Mouse (Mus musculus): ENCODE data around the gene Bcl9l. TPM values are rescaled to one million over a fixed set of nuclear protein-coding genes. Genes with fewer than 3 reads are reported as not detected.

Bcl9l gene
- polyA plus RNA-seq, 1 experiment from 2014 or later: 17.3 TPM

DNA sequence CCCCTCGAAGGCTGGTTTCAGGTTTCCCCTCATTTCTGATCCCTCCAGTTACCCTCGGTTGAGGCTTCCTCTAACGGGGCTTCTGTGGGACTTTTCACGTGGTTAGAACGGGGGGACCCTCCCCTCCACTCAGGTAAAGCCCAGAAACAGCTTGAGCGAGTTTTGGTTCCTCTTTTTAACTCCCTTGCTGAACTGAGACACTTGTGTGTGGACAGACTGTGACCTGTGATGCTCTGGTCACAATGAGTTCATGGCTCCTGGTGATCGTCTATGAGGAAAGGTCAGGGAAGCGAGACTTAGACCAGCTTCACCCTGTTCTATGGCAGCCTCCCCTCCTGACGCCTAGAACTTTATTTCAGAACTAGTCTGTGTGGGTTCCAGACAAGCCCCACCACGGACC is 39.3 kb downstream of the Bcl9l start:
- no peaks in the 10 kb centered on the region for H3K36me3 ChIP-seq (ENCODE audit: insufficient read depth)
- 77% methylated on average over 10 of the region's 10 CpGs for WGBS
- no peak for TF ChIP-seq CTCF (IDR thresholded peaks at IDR 0.05; ENCODE audit: low read depth)
- no peak overlapping the region for H3K27ac ChIP-seq (ENCODE audit: low read depth)
- H3K4me1 ChIP-seq (ENCODE audit: insufficient read depth): no peaks in the 10 kb centered on the region
- ATAC-seq (ENCODE audit: insufficient read depth): no peak
- no peak overlapping the region for H3K4me2 ChIP-seq
- no peak overlapping the region for H3K4me3 ChIP-seq (ENCODE audit: low read depth, low read length)
- H3K9me3 ChIP-seq (ENCODE audit: low read depth, low read length): no peaks in the 10 kb centered on the region
- no peak overlapping the region for H3K9ac ChIP-seq
- H3K27me3 ChIP-seq (ENCODE audit: insufficient read depth, low read length): no peaks in the 10 kb centered on the region
- DNase-seq: no peak

GRCm38 (mm10) chr9:44523686-44524085 is 41.1 kb downstream of the Bcl9l start:
- Histone ChIP-seq H3K27ac (ENCODE audit: low read depth) (no peak overlapping the region), H3K9me3 (ENCODE audit: low read depth, low read length) (no peaks in the 10 kb centered on the region), H3K4me3 (ENCODE audit: low read depth, low read length) (no peak overlapping the region), H3K36me3 (ENCODE audit: insufficient read depth) (no peaks in the 10 kb centered on the region), H3K27me3 (ENCODE audit: insufficient read depth, low read length) (no peaks in the 10 kb centered on the region), H3K4me1 (ENCODE audit: insufficient read depth) (no peaks in the 10 kb centered on the region), H3K4me2 (no peak overlapping the region), H3K9ac (no peak overlapping the region)
- peak; percentile 21 for DNase-seq
- WGBS: 66% methylated on average over 5 of the region's 5 CpGs
- no peak for ATAC-seq (ENCODE audit: insufficient read depth)
- no peak for TF ChIP-seq CTCF (IDR thresholded peaks at IDR 0.05; ENCODE audit: low read depth)

- H3K9ac ChIP-seq: no peak overlapping the region
- no peaks in the 10 kb centered on the region for H3K27me3 ChIP-seq (ENCODE audit: insufficient read depth, low read length)
- H3K4me3 ChIP-seq (ENCODE audit: low read depth, low read length): no peak overlapping the region
- no peak overlapping the region for H3K27ac ChIP-seq (ENCODE audit: low read depth)
- ATAC-seq (ENCODE audit: insufficient read depth): no peak
- H3K36me3 ChIP-seq (ENCODE audit: insufficient read depth): no peaks in the 10 kb centered on the region
- H3K9me3 ChIP-seq (ENCODE audit: low read depth, low read length): no peaks in the 10 kb centered on the region
- TF ChIP-seq CTCF (IDR thresholded peaks at IDR 0.05; ENCODE audit: low read depth): no peak
- no peak for DNase-seq
- 67% methylated on average over 5 of the region's 5 CpGs for WGBS
- H3K4me2 ChIP-seq: no peak overlapping the region
- no peaks in the 10 kb centered on the region for H3K4me1 ChIP-seq (ENCODE audit: insufficient read depth)
Observed at GRCm38 (mm10) chr9:44524235-44524826, 41.7 kb downstream of the Bcl9l start.

DNA sequence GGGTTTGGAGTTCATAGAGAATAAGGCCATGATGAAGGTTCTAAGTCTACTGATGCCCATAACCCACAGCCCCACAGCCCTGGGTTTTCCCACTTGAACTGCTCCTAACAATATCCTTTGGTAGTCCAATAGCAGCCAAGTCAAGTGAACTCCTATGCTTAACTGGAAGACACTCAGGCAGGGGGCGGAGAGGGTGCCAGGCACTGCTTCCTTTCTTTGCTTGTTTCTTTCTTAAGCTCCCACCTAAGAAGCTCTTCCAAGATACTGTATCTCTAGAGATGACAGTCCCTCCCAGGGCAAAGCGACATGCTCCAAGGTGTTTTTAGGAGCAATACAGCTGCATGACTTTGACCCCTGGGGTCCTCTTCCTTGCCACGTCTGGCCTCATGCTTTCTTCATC is 42.4 kb downstream of the Bcl9l start:
- no peak for TF ChIP-seq CTCF (IDR thresholded peaks at IDR 0.05; ENCODE audit: low read depth)
- H3K27me3 ChIP-seq (ENCODE audit: insufficient read depth, low read length): no peaks in the 10 kb centered on the region
- H3K4me1 ChIP-seq (ENCODE audit: insufficient read depth): no peaks in the 10 kb centered on the region
- H3K4me3 ChIP-seq (ENCODE audit: low read depth, low read length): no peak overlapping the region
- no peaks in the 10 kb centered on the region for H3K36me3 ChIP-seq (ENCODE audit: insufficient read depth)
- 66% methylated on average over 3 of the region's 3 CpGs for WGBS
- no peak for DNase-seq
- H3K9me3 ChIP-seq (ENCODE audit: low read depth, low read length): no peaks in the 10 kb centered on the region
- H3K9ac ChIP-seq: no peak overlapping the region
- H3K27ac ChIP-seq (ENCODE audit: low read depth): no peak overlapping the region
- no peak overlapping the region for H3K4me2 ChIP-seq
- ATAC-seq (ENCODE audit: insufficient read depth): no peak

DNA sequence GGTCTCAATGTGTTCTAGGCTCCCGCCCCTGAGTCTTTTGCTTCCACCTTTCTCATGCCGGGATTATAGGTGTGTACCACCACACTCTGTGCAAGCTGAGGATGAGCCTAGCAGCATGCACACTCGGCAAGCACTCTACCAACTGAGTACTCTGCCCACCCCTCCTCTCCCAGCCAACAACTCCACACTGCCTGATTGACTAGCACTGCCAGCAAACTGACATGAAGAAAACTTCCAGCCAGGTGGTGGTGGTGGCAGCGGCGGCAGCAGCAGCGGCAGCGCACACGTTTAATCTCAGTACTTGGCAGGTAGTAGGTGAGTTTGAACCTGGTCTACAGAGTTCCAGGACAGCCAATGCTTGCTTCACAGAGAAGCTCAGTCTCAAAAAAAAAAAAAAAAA is 43.0 kb downstream of the Bcl9l start:
- Histone ChIP-seq H3K9ac (no peak overlapping the region), H3K27me3 (ENCODE audit: insufficient read depth, low read length) (no peaks in the 10 kb centered on the region), H3K9me3 (ENCODE audit: low read depth, low read length) (no peaks in the 10 kb centered on the region), H3K4me1 (ENCODE audit: insufficient read depth) (no peaks in the 10 kb centered on the region), H3K4me3 (ENCODE audit: low read depth, low read length) (no peak overlapping the region), H3K27ac (ENCODE audit: low read depth) (no peak overlapping the region), H3K4me2 (no peak overlapping the region), H3K36me3 (ENCODE audit: insufficient read depth) (no peaks in the 10 kb centered on the region)
- ATAC-seq (ENCODE audit: insufficient read depth) (no peak), DNase-seq (no peak)
- WGBS: 86% methylated on average over 8 of the region's 8 CpGs
- TF ChIP-seq CTCF (IDR thresholded peaks at IDR 0.05; ENCODE audit: low read depth): no peak

DNA sequence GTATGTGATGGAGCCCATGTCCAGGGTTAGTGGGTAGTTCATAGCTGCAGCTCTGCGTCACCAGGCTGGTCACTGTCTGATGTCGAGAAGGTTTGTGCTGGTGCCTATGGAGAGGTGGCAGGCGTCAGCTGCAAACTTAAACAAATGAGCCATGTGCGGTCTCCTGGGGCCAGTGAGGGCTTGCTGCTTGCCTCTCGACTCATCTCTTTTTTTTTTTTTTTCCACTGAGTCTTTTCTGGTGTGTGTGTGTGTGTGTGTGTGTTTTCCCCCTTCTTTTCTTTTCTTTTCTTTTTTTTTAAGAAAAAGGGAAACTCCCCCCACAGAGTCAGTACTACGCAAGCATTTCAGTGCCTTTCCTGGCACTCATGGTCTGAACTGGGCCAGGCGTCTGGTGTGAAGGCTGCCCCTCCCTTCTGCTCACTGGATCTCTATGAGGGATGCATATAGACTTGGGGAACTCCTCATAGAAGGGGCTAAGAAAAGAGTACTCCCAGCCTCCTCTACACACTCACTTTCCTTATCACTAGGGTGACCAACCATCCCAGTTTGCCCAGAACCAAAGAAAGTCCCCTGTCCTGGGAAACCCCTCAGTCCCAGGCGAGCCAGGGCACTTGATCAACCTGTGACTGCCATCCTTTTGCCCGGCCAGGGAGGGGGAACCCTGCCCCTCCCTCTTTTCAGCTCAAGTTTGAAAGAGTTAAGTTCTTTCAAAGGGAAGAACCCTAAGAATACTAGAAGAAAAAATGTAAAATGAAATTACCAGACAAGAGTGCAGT is 43.9 kb downstream of the Bcl9l start:
- no peak overlapping the region for H3K9ac ChIP-seq
- H3K4me2 ChIP-seq: no peak overlapping the region
- no peaks in the 10 kb centered on the region for H3K36me3 ChIP-seq (ENCODE audit: insufficient read depth)
- H3K4me3 ChIP-seq (ENCODE audit: low read depth, low read length): no peak overlapping the region
- no peak for DNase-seq
- ATAC-seq (ENCODE audit: insufficient read depth): no peak
- H3K9me3 ChIP-seq (ENCODE audit: low read depth, low read length): no peaks in the 10 kb centered on the region
- no peaks in the 10 kb centered on the region for H3K27me3 ChIP-seq (ENCODE audit: insufficient read depth, low read length)
- H3K27ac ChIP-seq (ENCODE audit: low read depth): no peak overlapping the region
- 37% methylated on average over 9 of the region's 9 CpGs for WGBS
- no peaks in the 10 kb centered on the region for H3K4me1 ChIP-seq (ENCODE audit: insufficient read depth)
- no peak for TF ChIP-seq CTCF (IDR thresholded peaks at IDR 0.05; ENCODE audit: low read depth)

GRCm38 (mm10) chr9:44528340-44528739 is 45.7 kb downstream of the Bcl9l start:
- 64% methylated on average over 8 of the region's 8 CpGs for WGBS
- Histone ChIP-seq H3K4me2 (no peak overlapping the region), H3K27me3 (ENCODE audit: insufficient read depth, low read length) (no peaks in the 10 kb centered on the region), H3K4me3 (ENCODE audit: low read depth, low read length) (no peak overlapping the region), H3K9me3 (ENCODE audit: low read depth, low read length) (no peaks in the 10 kb centered on the region), H3K27ac (ENCODE audit: low read depth) (no peak overlapping the region), H3K36me3 (ENCODE audit: insufficient read depth) (no peaks in the 10 kb centered on the region), H3K9ac (no peak overlapping the region), H3K4me1 (ENCODE audit: insufficient read depth) (no peaks in the 10 kb centered on the region)
- no peak for TF ChIP-seq CTCF (IDR thresholded peaks at IDR 0.05; ENCODE audit: low read depth)
- DNase-seq: no peak
- no peak for ATAC-seq (ENCODE audit: insufficient read depth)

All from lung, embryonic 14.5 days (tissue).